Mouse (Mus musculus): Measurements from ENCODE around the gene Ifitm5. TPM values are rescaled to one million over a fixed set of nuclear protein-coding genes. Genes with fewer than 3 reads are reported as not detected.

Gene Ifitm5
- polyA plus RNA-seq, 1 experiment from 2014 or later = 0.82 TPM

DNA sequence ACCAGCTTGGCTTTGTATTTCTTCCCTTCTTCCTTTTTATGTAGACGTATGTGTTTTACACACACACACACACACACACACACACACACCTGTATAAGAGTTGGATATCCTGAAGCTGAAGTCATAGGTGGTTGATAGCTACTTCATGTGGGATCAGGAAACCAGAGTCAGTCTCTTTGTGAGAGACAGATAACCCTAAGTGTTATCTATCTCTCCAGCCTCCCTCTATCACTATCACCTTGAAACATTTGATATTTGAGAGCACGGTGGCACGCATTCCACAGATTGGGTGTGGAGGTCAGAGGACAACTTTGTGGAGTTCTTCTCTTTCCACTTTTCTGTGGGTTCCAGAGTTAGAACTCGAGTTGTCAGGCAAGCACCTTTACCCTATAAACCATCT, 30.2 kb downstream of the Ifitm5 start:
- Histone ChIP-seq H3K36me3 (ENCODE audit: control insufficient read depth, insufficient read depth, low read length) (no peaks in the 10 kb centered on the region), H3K27me3 (ENCODE audit: control insufficient read depth, insufficient read depth, low read length) (peaks cover 12% of the 10 kb centered on the region; the same call in 1 of the 2 replicates), H3K4me1 (replicated peaks; ENCODE audit: control insufficient read depth, insufficient read depth) (0 out of 2 replicates have a peak, but pooled peaks cover 2% of the 10 kb centered on the region), H3K4me3 (ENCODE audit: low read depth, low read length) (no peak overlapping the region), H3K9ac (ENCODE audit: low read length) (no peak overlapping the region), H3K4me2 (replicated peaks; ENCODE audit: low read depth) (no peak overlapping the region), H3K27ac (replicated peaks) (no peak overlapping the region), H3K9me3 (ENCODE audit: control insufficient read depth, low read length) (no peaks in the 10 kb centered on the region)
- no peak for DNase-seq (ENCODE audit: low spot score)
- no peak for ATAC-seq (ENCODE audit: low FRiP score, low TSS enrichment)
- TF ChIP-seq CTCF (IDR thresholded peaks at IDR 0.05; ENCODE audit: low read depth) (no peak), EP300 (optimal IDR thresholded peaks at IDR 0.05) (no peak)
- 52% methylated on average over 4 of the region's 4 CpGs for WGBS

DNA sequence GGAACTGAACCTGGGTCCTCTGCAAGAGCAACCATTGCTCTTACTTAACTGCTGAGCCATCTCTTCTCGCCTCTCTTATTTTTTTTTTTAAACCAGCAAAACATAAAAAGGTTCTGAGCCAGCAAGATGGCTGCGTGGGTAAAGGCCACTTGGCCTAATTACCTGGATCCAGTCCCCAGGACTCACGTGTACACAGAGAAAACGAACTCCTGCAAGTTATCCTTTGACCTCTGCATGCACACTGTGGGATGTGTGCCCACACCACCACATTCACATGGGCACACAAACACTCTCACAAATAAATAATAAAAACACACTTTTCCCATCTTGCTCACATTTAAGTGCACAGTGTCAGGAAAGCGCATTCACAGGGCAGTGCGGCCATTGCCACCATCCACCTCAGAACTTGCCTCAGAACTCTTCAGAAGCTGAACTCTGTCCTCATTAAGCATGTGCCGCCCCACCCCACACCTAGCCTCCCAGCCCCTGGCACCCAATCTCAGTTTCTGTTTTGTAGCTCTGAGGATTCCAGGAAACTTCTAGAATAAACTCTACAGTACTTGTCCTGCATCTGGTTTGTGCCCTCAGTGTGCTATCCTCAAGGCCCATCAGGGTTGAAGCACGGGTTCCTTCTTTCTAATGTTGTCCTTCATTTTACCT, 35.9 kb downstream of the Ifitm5 start:
- Histone ChIP-seq H3K27ac (replicated peaks) (no peak overlapping the region), H3K9ac (ENCODE audit: low read length) (no peak overlapping the region), H3K36me3 (ENCODE audit: control insufficient read depth, insufficient read depth, low read length) (no peaks in the 10 kb centered on the region), H3K27me3 (ENCODE audit: control insufficient read depth, insufficient read depth, low read length) (no peaks in the 10 kb centered on the region), H3K9me3 (ENCODE audit: control insufficient read depth, low read length) (no peaks in the 10 kb centered on the region), H3K4me1 (replicated peaks; ENCODE audit: control insufficient read depth, insufficient read depth) (0 out of 2 replicates have a peak, but pooled peaks cover 3% of the 10 kb centered on the region), H3K4me3 (ENCODE audit: low read depth, low read length) (no peak overlapping the region), H3K4me2 (replicated peaks; ENCODE audit: low read depth) (no peak overlapping the region)
- ATAC-seq (ENCODE audit: low FRiP score, low TSS enrichment) = no peak; the same call in 1 of the 2 replicates
- WGBS = 80% methylated on average over 8 of the region's 8 CpGs
- TF ChIP-seq CTCF (IDR thresholded peaks at IDR 0.05; ENCODE audit: low read depth) (no peak), EP300 (optimal IDR thresholded peaks at IDR 0.05) (no peak)
- no peak for DNase-seq (ENCODE audit: low spot score)

DNA sequence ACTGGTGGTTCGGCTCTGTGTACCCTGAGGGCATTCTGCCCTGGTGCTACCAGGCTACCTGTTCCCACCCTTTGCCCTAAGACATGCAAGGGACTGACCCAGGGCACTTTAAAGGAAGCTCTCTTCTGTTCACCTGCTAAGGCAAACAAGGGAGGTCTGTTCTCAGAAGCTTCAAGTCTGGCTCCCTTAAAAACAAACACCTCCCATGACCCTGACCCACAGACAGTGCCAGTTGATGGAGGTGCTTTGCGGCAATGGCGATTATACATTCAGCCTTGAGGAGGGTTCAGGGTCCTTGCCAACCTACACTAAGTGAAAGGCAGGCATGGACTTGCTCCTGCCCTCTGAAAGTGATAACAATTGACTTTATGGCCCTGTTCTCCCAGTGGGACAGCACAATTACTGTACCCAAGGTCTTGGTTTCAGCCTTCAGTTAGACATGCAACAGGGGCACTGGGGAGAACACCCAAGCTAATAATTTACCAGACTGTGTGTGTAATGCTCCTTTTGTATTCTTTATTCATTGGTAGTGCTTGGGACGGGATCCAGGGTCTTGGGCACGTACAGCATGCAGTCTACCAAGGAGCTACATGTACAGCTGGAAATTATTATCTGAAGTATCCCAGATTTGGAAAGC, 37.1 kb downstream of the Ifitm5 start:
- H3K4me2 ChIP-seq (replicated peaks; ENCODE audit: low read depth) = no peak overlapping the region
- TF ChIP-seq CTCF (IDR thresholded peaks at IDR 0.05; ENCODE audit: low read depth) (no peak), EP300 (optimal IDR thresholded peaks at IDR 0.05) (no peak)
- H3K9me3 ChIP-seq (ENCODE audit: control insufficient read depth, low read length) = no peaks in the 10 kb centered on the region
- WGBS = 42% methylated on average over 5 of the region's 5 CpGs
- H3K36me3 ChIP-seq (ENCODE audit: control insufficient read depth, insufficient read depth, low read length) = no peaks in the 10 kb centered on the region
- DNase-seq (ENCODE audit: low spot score) (no peak), ATAC-seq (ENCODE audit: low FRiP score, low TSS enrichment) (peak; percentile 63)
- 0 out of 2 replicates have a peak, but pooled peaks cover 6% of the 10 kb centered on the region for H3K4me1 ChIP-seq (replicated peaks; ENCODE audit: control insufficient read depth, insufficient read depth)
- H3K4me3 ChIP-seq (ENCODE audit: low read depth, low read length) = no peak overlapping the region
- H3K9ac ChIP-seq (ENCODE audit: low read length) = no peak overlapping the region
- H3K27me3 ChIP-seq (ENCODE audit: control insufficient read depth, insufficient read depth, low read length) = no peaks in the 10 kb centered on the region
- peak overlapping the region; percentile 53 for H3K27ac ChIP-seq (replicated peaks)

DNA sequence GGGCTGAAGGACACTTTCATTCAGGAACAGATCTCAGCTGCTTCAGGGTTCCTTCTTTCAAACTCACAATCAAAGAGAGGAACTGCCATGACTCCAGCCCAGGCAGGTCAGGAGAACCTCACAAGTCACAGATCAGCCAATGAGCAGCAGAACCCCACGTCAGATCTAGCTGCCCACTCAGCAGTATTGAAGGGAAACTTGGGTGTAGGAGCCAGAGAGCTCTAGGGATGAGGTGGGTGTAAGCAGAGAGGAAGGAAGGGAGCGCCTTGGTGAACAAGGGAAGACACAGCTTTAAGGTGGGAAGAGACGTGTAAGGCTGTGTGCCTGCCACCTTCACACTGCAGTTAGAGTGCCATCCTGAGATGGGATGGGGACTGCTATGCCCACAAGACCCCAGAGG, 37.8 kb downstream of the Ifitm5 start:
- TF ChIP-seq CTCF (IDR thresholded peaks at IDR 0.05; ENCODE audit: low read depth) (no peak), EP300 (optimal IDR thresholded peaks at IDR 0.05) (no peak)
- H3K36me3 ChIP-seq (ENCODE audit: control insufficient read depth, insufficient read depth, low read length) = no peaks in the 10 kb centered on the region
- ATAC-seq (ENCODE audit: low FRiP score, low TSS enrichment) = no peak
- 0 out of 2 replicates have a peak, but pooled peaks cover 6% of the 10 kb centered on the region for H3K4me1 ChIP-seq (replicated peaks; ENCODE audit: control insufficient read depth, insufficient read depth)
- no peak overlapping the region for H3K9ac ChIP-seq (ENCODE audit: low read length)
- no peak overlapping the region for H3K4me3 ChIP-seq (ENCODE audit: low read depth, low read length)
- no peak for DNase-seq (ENCODE audit: low spot score)
- no peak overlapping the region; the same call in 1 of the 2 replicates for H3K27ac ChIP-seq (replicated peaks)
- WGBS = 58% methylated on average over 3 of the region's 3 CpGs
- H3K4me2 ChIP-seq (replicated peaks; ENCODE audit: low read depth) = no peak overlapping the region
- no peaks in the 10 kb centered on the region for H3K27me3 ChIP-seq (ENCODE audit: control insufficient read depth, insufficient read depth, low read length)
- H3K9me3 ChIP-seq (ENCODE audit: control insufficient read depth, low read length) = no peaks in the 10 kb centered on the region

DNA sequence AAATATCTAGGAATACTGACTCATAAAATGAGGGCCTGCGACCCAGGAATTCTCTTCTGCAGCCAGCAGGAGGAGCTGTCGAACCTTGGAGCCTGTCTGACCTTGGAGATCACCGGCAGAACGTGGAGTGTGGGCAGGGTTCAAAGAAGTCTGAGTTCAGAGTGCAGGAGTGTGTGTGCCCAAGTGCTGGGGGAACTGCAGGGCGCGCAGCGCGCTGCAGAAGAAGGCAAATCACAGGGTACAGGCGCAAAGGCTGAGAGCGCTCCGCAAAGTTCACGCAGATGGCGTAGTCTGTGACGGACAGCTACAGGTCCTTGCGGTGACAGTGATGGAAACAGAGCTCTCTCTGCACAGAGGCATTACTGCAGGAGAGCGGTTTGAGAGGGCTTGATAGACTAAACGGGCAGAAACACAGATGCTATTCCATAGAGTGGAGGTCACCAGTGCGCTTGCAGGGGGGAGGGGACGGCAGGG, 41.4 kb downstream of the Ifitm5 start:
- Histone ChIP-seq H3K4me1 (replicated peaks; ENCODE audit: control insufficient read depth, insufficient read depth) (0 out of 2 replicates have a peak, but pooled peaks cover 6% of the 10 kb centered on the region), H3K27me3 (ENCODE audit: control insufficient read depth, insufficient read depth, low read length) (no peaks in the 10 kb centered on the region), H3K4me3 (ENCODE audit: low read depth, low read length) (peak overlapping the region; percentile 36), H3K27ac (replicated peaks) (no peak overlapping the region), H3K9ac (ENCODE audit: low read length) (peak overlapping the region; percentile 54), H3K36me3 (ENCODE audit: control insufficient read depth, insufficient read depth, low read length) (no peaks in the 10 kb centered on the region), H3K9me3 (ENCODE audit: control insufficient read depth, low read length) (no peaks in the 10 kb centered on the region), H3K4me2 (replicated peaks; ENCODE audit: low read depth) (peak overlapping the region; percentile 70)
- TF ChIP-seq CTCF (IDR thresholded peaks at IDR 0.05; ENCODE audit: low read depth) (peak; percentile 93), EP300 (optimal IDR thresholded peaks at IDR 0.05) (no peak)
- WGBS = 1% methylated on average over 19 of the region's 19 CpGs
- DNase-seq (ENCODE audit: low spot score) (peak; percentile 83), ATAC-seq (ENCODE audit: low FRiP score, low TSS enrichment) (peak; percentile 67)

DNA sequence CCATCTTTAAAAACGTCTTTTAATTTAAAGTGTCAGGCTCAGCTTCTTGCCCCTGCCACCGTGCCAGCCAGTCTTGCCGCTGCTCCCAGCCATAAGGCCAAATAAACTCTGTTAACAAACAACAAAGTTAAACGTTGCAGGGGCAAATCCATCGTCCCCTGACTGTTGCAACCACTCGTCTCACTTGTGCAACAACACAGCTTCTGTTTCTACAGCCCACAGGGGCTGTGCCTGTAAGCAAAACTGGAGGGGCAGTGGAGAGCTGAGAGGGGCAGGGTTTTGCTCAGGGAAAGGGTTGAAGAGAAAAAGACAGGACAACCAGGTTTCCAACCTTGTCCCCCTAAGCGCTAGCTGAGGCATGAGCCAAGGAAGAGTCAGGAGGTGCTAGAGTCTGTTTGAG, 41.9 kb downstream of the Ifitm5 start:
- Histone ChIP-seq H3K4me1 (replicated peaks; ENCODE audit: control insufficient read depth, insufficient read depth) (0 out of 2 replicates have a peak, but pooled peaks cover 6% of the 10 kb centered on the region), H3K4me2 (replicated peaks; ENCODE audit: low read depth) (peak overlapping the region; percentile 70; the same call in 1 of the 2 replicates), H3K36me3 (ENCODE audit: control insufficient read depth, insufficient read depth, low read length) (no peaks in the 10 kb centered on the region), H3K4me3 (ENCODE audit: low read depth, low read length) (no peak overlapping the region), H3K27ac (replicated peaks) (no peak overlapping the region), H3K9me3 (ENCODE audit: control insufficient read depth, low read length) (no peaks in the 10 kb centered on the region), H3K9ac (ENCODE audit: low read length) (peak overlapping the region; percentile 54; the same call in 1 of the 2 replicates), H3K27me3 (ENCODE audit: control insufficient read depth, insufficient read depth, low read length) (no peaks in the 10 kb centered on the region)
- WGBS = 41% methylated on average over 7 of the region's 7 CpGs
- no peak for ATAC-seq (ENCODE audit: low FRiP score, low TSS enrichment)
- no peak for DNase-seq (ENCODE audit: low spot score)
- no peak for TF ChIP-seq CTCF (IDR thresholded peaks at IDR 0.05; ENCODE audit: low read depth)
- TF ChIP-seq EP300 (optimal IDR thresholded peaks at IDR 0.05) = no peak

All from stomach, postnatal 0 days (tissue).